Mouse (Mus musculus) neural tube, embryonic 12.5 days (tissue): ENCODE results near the gene Ddx31. TPM values are rescaled to one million over a fixed set of nuclear protein-coding genes. Genes with fewer than 3 reads are reported as not detected.

Experiments used
- ATAC-seq: fragments of 200-750 bp; cut with Nextera tagmentation; 2 replicates; pipeline ENCODE4 v1.8.0; 2017; ENCODE audit warnings: low read depth, mild to moderate bottlenecking, moderate TSS enrichment, moderate library complexity; ENCODE audit not compliant: low FRiP score
- H3K27ac ChIP-seq: fragments of 300-500 bp; sonication (generic); 2 replicates; pipeline ENCODE4 v1.5.1; 2016
- H3K27me3 ChIP-seq: fragments of 300-500 bp; sonication (generic); replicated peaks from 2 replicates; pipeline ENCODE4 v1.6.1; 2016; ENCODE audit warnings: mild to moderate bottlenecking
- H3K36me3 ChIP-seq: fragments of 300-500 bp; sonication (generic); 2 replicates; pipeline ENCODE4 v1.6.1; 2016; ENCODE audit warnings: mild to moderate bottlenecking
- H3K4me1 ChIP-seq: fragments of 300-500 bp; sonication (generic); 2 replicates; pipeline ENCODE4 v1.6.1; 2016
- H3K4me2 ChIP-seq: fragments of 300-500 bp; sonication (generic); replicated peaks from 2 replicates; pipeline ENCODE4 v1.6.1; 2016; ENCODE audit warnings: mild to moderate bottlenecking
- H3K4me3 ChIP-seq: fragments of 300-500 bp; sonication (generic); 2 replicates; pipeline ENCODE4 v1.5.1; 2016
- H3K9ac ChIP-seq: fragments of 300-500 bp; sonication (generic); 2 replicates; pipeline ENCODE4 v1.6.1; 2016; ENCODE audit warnings: mild to moderate bottlenecking
- H3K9me3 ChIP-seq: fragments of 300-500 bp; sonication (generic); 2 replicates; pipeline ENCODE4 v1.6.1; 2016; ENCODE audit warnings: mild to moderate bottlenecking
- WGBS: fragments of 180-500 bp; shearing (Covaris S2); methylation state at CpG from one replicate; pipeline ENCODE4 v1.1.7; 2016; 5-methylcytosine and 5-hydroxymethylcytosine counted together
- polyA plus RNA-seq: library from polyadenylated mRNA; unstranded; fragments of >200 nt; fragmentation: Nextera tagmentation; extraction: Ambion mirVana; gene quantifications from 2 replicates; pipeline ENCODE4 v1.2.1, GENCODE M21; 2016

Gene Ddx31
- polyA plus RNA-seq, 1 experiment from 2014 or later, result 15.3 TPM

DNA sequence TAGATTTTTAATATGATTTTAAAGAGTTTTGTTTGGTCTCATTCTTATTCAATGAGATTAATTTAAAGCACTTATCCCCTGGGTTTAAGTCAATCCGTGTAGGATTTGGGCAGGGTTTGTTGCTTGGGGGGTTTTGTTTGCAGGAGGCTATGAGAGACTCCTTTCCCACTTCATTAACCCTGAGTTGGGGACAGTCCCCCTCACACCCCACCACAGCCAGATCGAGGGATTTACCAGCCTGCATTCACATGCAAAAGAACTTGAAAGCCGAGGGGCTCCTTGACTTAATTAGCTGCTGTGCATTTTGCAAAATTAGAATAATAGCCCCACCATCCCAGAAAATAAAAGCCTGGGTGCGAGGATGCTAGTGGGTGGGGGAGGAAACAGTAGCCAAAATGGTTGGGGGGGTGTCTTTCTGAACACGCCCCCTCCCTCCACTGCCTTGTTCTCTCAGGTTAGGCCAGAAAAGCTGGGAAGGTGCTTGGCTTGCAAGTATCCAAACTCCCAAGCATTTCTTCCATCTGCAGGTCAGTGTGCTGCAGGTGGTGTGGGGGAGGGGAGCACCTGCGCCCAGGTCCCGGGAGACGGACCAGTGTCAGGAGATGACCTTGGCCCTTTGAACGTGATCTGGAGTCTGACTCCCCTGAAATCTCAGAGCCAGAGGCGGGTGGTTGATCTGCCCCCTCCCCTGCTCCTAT is 67.6 kb downstream of the Ddx31 start:
- peaks cover 78% of the 10 kb centered on the region for H3K27me3 ChIP-seq
- H3K4me2 ChIP-seq, result peak overlapping the region; percentile 58
- 2% methylated on average over 10 of the region's 10 CpGs for WGBS
- H3K4me3 ChIP-seq, result peak overlapping the region; percentile 22
- peaks cover 10% of the 10 kb centered on the region for H3K36me3 ChIP-seq
- peak overlapping the region; percentile 42; the same call in 1 of the 2 replicates for H3K9ac ChIP-seq
- H3K4me1 ChIP-seq, result peaks cover 39% of the 10 kb centered on the region
- H3K9me3 ChIP-seq, result no peaks in the 10 kb centered on the region
- no peak overlapping the region for H3K27ac ChIP-seq
- no peak for ATAC-seq

DNA sequence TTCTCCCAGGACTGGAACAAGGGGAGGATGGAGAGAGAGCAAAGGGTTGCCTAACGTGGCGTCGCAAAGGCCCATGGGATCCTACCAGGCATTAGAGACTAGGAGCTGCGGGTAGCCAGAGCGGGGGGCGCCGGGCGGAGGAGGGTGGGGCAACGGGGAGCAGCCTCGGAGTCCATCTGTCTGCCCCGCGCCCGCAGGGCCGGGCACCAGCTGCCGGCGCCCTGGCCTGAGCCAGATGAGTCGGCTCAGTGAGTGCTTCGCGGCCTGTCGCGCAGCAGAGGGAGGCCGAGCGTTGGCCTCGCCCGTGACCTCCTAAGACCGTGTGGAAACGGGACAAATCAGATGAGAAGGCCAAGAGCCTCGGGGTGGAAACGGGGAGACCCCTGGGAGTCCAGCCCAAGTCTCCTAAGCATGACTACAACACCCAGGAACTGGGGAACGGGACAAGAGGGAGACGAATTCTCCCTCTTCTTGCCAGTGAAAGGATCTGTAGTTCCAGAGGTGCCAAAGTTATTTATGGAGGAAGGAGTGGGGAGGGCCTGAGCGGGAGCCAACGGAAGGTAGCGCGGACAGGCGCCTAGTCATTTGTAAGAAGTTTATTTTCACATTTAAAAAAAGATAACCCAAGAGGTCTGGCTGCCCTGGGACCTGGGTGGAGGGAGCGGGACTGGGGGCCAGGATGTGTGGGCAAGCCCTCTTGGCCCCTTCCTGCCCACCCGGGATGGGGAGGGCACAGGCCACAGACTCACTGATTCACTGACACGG is 68.4 kb downstream of the Ddx31 start:
- Histone ChIP-seq H3K27ac (no peak overlapping the region), H3K9ac (peak overlapping the region; percentile 42; the same call in 1 of the 2 replicates), H3K4me2 (peak overlapping the region; percentile 58), H3K27me3 (peaks cover 85% of the 10 kb centered on the region), H3K4me1 (peaks cover 39% of the 10 kb centered on the region), H3K36me3 (peaks cover 10% of the 10 kb centered on the region), H3K4me3 (peak overlapping the region; percentile 22), H3K9me3 (no peaks in the 10 kb centered on the region)
- peak; percentile 61 for ATAC-seq
- under 1% methylated on average over 39 of the region's 39 CpGs for WGBS

DNA sequence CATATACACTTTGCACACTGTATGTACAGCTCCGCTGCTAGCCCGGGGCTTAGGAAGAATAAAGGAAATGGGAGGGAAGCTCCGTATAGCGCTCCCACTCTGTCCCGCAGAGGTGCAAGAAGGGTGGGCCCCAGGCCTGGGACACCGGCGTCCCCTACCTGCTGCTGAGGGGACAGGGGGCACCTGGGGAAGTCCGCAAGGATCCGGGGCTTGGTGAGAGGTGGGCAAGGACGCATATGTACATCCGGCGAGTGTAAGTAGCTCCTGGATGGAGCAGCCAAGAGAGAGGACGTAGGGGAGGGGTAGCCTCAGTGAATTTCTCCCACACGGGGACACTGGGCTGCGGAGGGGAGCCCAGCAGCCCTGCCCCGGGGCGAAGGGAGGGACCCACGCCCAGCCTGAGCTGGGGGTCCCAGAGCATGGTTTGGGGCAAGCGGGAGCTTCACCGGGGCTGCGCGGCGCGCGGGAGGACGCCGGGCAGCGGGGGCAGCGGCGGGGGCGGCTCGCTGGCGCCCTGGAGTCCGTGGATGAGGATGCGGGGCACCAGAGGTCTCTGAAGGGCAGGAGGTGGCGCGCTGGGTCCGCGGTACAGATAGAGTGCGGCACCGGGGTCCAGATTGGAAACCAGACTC is 69.1 kb downstream of the Ddx31 start:
- Histone ChIP-seq H3K4me2 (peak overlapping the region; percentile 58), H3K27ac (0 out of 2 replicates have a peak overlapping the region, but pooled peaks have one; percentile 22), H3K9ac (no peak overlapping the region), H3K4me1 (peaks cover 39% of the 10 kb centered on the region), H3K4me3 (peak overlapping the region; percentile 13; the same call in 1 of the 2 replicates), H3K27me3 (peaks cover 90% of the 10 kb centered on the region), H3K9me3 (no peaks in the 10 kb centered on the region), H3K36me3 (peaks cover 10% of the 10 kb centered on the region)
- under 1% methylated on average over 41 of the region's 41 CpGs for WGBS
- no peak for ATAC-seq

DNA sequence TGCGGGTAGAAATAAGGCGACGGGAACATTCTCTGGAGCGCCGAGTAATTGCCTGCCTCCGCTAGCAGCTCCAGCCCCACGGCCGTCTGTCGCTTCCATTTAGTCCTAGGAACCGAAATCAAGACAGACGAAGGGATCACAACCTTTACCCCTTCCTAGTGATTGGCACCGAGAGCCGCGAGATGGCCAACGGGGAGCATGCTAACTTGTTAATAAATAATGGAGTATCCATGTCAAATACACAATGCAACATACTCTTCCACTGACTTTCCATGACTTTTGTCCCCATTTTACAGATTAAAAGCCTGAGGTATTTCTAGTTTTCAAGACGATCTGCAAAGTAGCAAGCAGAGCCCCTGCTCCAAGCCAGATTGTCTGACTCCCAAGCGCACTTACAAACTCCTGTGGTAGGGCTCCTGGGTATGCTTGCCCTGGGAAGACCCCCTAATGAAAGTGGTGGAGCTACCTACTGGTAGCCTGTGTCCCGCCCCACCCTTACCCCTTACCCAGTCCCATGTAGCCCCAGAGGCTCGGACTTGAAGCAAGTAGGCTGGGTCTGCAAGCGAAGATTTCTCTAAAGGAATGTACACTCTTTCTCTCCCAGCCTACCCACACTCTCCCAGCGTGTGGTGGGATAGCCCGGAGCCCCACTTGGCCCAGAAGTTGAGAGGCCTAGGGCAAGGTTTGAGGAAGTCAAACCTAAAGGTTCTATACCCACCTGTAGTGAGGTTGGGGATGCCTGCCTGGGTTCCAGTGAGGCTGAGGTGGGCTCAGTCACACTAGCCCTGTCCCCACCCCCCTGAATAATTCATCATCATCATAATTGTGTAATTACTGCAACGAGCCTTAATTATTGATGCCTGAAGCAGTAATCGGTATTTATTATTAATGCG is 69.9 kb downstream of the Ddx31 start:
- WGBS, result 3% methylated on average over 25 of the region's 25 CpGs
- Histone ChIP-seq H3K9ac (no peak overlapping the region), H3K4me2 (peak overlapping the region; percentile 58; the same call in 1 of the 2 replicates), H3K36me3 (peaks cover 5% of the 10 kb centered on the region), H3K4me3 (0 out of 2 replicates have a peak overlapping the region, but pooled peaks have one; percentile 0), H3K4me1 (peaks cover 39% of the 10 kb centered on the region), H3K27ac (no peak overlapping the region), H3K9me3 (no peaks in the 10 kb centered on the region), H3K27me3 (peaks cover 97% of the 10 kb centered on the region)
- ATAC-seq, result no peak

GRCm38 (mm10) chr2:28910877-28911276 is 70.7 kb downstream of the Ddx31 start:
- 0 out of 2 replicates have a peak overlapping the region, but pooled peaks have one; percentile 10 for H3K4me3 ChIP-seq
- H3K9me3 ChIP-seq, result no peaks in the 10 kb centered on the region
- ATAC-seq, result no peak
- peaks cover 41% of the 10 kb centered on the region for H3K4me1 ChIP-seq
- peaks cover 100% of the 10 kb centered on the region for H3K27me3 ChIP-seq
- no peak overlapping the region for H3K9ac ChIP-seq
- no peak overlapping the region for H3K27ac ChIP-seq
- peak overlapping the region; percentile 23 for H3K4me2 ChIP-seq
- 0% methylated on average over 3 of the region's 3 CpGs for WGBS
- H3K36me3 ChIP-seq, result peaks cover under 1% of the 10 kb centered on the region

GRCm38 (mm10) chr2:28911331-28912038 is 71.3 kb downstream of the Ddx31 start:
- peaks cover 43% of the 10 kb centered on the region for H3K4me1 ChIP-seq
- ATAC-seq, result no peak
- H3K4me2 ChIP-seq, result peak overlapping the region; percentile 23
- H3K36me3 ChIP-seq, result no peaks in the 10 kb centered on the region; the same call in 1 of the 2 replicates
- H3K9me3 ChIP-seq, result no peaks in the 10 kb centered on the region
- H3K27me3 ChIP-seq, result peaks cover 98% of the 10 kb centered on the region
- H3K9ac ChIP-seq, result no peak overlapping the region
- WGBS, result under 1% methylated on average over 44 of the region's 44 CpGs
- no peak overlapping the region for H3K27ac ChIP-seq
- H3K4me3 ChIP-seq, result peak overlapping the region; percentile 10; the same call in 1 of the 2 replicates

DNA sequence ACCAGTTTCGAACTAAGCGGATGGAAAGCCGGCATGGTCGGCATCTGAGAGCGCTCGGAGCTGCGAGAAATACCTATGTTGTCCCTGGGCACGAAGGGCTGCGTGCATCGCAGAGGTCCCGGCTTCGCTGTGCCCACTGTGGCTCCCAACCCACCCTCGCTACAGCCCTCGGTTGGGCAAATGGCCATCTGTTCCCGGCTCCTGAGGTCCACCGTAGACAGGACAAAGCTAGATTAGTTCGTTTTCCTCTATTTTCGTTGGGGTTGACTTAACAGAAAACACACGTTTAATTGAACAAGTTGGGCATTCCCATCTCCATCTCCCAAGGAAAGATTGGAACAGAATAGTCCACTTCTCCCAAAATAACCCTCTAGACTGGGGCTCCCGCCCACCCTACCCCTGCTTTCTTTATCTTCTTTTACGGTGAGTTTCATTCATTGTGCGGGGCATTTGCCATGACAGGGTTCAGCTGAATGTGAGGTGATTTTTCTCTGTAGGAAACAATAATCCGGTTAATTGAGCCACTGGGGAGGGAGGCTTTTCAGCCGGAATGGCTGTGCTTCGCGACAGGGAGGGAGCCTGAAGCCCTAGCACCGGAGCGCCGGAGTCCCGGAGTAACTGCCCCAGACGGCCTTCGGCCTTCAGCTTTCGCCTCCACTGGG is 72.0 kb downstream of the Ddx31 start:
- Histone ChIP-seq H3K27me3 (peaks cover 98% of the 10 kb centered on the region), H3K4me2 (peak overlapping the region; percentile 23), H3K4me3 (no peak overlapping the region; the same call in 1 of the 2 replicates), H3K9me3 (no peaks in the 10 kb centered on the region), H3K36me3 (no peaks in the 10 kb centered on the region), H3K9ac (no peak overlapping the region), H3K4me1 (peaks cover 43% of the 10 kb centered on the region), H3K27ac (no peak overlapping the region)
- 1% methylated on average over 33 of the region's 33 CpGs for WGBS
- no peak for ATAC-seq

DNA sequence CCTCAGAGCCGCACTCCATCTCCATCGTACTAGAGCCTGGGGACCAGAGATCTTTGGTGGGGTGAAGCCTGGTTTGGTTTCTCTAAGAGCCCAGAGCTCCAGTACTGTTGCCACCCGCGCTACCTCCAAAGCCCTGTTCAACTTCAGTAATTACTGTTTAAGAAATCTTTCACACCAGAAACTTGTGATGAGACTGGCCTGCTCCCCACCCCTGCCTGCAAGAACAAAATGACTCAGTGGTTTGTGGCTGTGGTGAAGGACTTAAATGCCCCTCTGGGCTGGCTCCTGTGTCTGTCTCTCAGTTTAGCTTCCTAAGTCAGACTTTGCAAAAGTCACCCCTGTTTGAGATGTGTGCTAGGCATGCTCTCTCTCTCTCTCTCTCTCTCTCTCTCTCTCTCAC is 72.8 kb downstream of the Ddx31 start:
- WGBS, result under 1% methylated on average over 4 of the region's 4 CpGs
- H3K27me3 ChIP-seq, result peaks cover 98% of the 10 kb centered on the region
- H3K9me3 ChIP-seq, result no peaks in the 10 kb centered on the region
- H3K4me3 ChIP-seq, result no peak overlapping the region
- H3K36me3 ChIP-seq, result no peaks in the 10 kb centered on the region
- peak overlapping the region; percentile 9; the same call in 1 of the 2 replicates for H3K4me2 ChIP-seq
- no peak for ATAC-seq
- H3K27ac ChIP-seq, result no peak overlapping the region
- H3K9ac ChIP-seq, result no peak overlapping the region
- H3K4me1 ChIP-seq, result peaks cover 44% of the 10 kb centered on the region

GRCm38 (mm10) chr2:28914121-28914520 is 73.9 kb downstream of the Ddx31 start:
- peak overlapping the region; percentile 13; the same call in 1 of the 2 replicates for H3K4me3 ChIP-seq
- WGBS, result 3% methylated on average over 2 of the region's 2 CpGs
- no peak overlapping the region for H3K9ac ChIP-seq
- no peak overlapping the region for H3K27ac ChIP-seq
- no peak overlapping the region for H3K4me2 ChIP-seq
- peaks cover 35% of the 10 kb centered on the region for H3K4me1 ChIP-seq
- peaks cover 98% of the 10 kb centered on the region for H3K27me3 ChIP-seq
- ATAC-seq, result no peak
- H3K9me3 ChIP-seq, result no peaks in the 10 kb centered on the region
- H3K36me3 ChIP-seq, result no peaks in the 10 kb centered on the region

DNA sequence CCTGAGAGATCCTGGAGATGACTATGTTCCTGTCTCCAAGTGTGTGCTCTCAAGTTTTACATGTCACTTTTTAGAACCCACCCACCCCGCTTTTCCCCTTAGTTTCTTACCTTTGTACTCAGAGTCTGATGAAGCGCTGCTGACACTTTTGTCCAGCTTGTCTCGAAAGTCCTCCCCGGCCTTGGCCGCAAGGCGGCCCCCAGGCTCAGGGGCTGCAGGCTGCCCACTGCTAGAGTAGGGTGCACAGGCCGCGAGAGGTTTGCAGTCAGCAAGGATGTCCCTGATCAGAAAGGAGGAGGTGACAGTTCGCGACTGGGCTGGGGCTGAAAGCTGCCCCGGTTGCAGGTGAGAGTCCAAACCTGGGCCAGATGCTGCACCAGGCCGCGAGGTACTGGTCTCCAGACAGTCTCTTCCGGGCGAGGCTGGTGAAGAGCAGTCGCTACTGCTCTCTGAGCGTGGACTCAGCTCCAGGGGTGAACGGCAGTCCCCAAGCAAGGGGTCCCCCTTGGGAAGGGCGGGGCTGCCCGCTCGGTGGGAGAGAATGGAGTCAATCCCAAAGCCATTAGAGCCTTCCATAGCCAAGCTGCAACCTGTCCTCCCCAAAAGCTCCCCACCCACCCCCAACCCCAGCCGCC is 75.0 kb downstream of the Ddx31 start:
- Histone ChIP-seq H3K27ac (no peak overlapping the region), H3K27me3 (peaks cover 96% of the 10 kb centered on the region), H3K9ac (0 out of 2 replicates have a peak overlapping the region, but pooled peaks have one; percentile 5)

More for the DNA sequence above, 75.0 kb downstream of the Ddx31 start:
- Histone ChIP-seq H3K9me3 (no peaks in the 10 kb centered on the region), H3K4me1 (peaks cover 30% of the 10 kb centered on the region), H3K36me3 (no peaks in the 10 kb centered on the region), H3K4me2 (peak overlapping the region; percentile 28; the same call in 1 of the 2 replicates), H3K4me3 (peak overlapping the region; percentile 20; the same call in 1 of the 2 replicates)
- 2% methylated on average over 22 of the region's 22 CpGs for WGBS
- no peak for ATAC-seq
